Mouse (Mus musculus) CH12.LX (cell line): ENCODE measurements at regions not wholly inside any gene's neighbourhood (a gene's known extent, or its start where the extent isn't known, plus 50 kb on each side); places are given as distances from the start of the nearest gene placed in this dataset.

Experiments used
- E2F4 ChIP-seq: IDR thresholded peaks from 2 replicates; pipeline ENCODE4 v1.6.1; 2011; ENCODE audit warnings: low read depth, low read length, improper control_type of control experiment; ENCODE audit not compliant: insufficient replicate concordance
- EP300 ChIP-seq: IDR thresholded peaks from 2 replicates; pipeline ENCODE4 v1.6.1; 2011; ENCODE audit warnings: low read length, improper control_type of control experiment
- KAT2A ChIP-seq: IDR thresholded peaks from 2 replicates; pipeline ENCODE4 v1.6.1; 2012; ENCODE audit warnings: low read length, improper control_type of control experiment, inconsistent platforms; ENCODE audit not compliant: insufficient replicate concordance
- SMC3 ChIP-seq: IDR thresholded peaks from 2 replicates; pipeline ENCODE4 v1.6.1; 2011; ENCODE audit warnings: low read depth, low read length, improper control_type of control experiment
- ZMIZ1 ChIP-seq: IDR thresholded peaks from 2 replicates; pipeline ENCODE4 v1.6.1; 2012; ENCODE audit warnings: low read depth, mild to moderate bottlenecking, inconsistent platforms, low read length, improper control_type of control experiment

DNA sequence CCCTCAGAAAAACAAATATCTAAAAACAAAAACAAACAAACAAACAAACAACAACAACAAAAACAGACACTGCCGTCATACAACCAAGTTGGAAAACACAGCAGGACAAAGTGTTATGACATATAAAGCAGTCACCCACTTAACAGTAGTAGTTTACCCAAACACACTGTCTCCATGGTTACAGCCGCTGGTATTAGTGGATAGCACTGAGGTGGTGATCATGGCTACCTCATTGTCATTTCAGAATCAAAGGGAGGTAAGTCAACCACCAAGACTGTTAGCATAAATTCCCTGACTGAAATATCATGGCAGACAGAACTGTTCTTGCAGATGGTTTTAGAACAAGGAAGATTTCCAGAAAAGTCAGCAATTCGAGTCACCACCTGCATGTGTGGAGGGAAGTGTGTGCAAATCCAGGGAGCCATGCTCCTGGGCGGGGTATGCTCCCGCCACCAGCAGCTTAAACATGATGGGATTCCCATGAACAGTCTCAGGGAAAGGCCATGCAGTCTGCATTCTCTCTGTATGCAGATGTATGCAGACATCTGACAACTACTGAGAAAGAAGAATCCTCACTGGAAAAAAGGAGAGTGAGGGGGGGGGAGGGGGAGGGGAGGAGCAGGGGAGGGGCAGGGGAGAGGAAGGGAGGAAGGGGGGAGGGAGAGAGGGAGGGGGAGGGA is 124.1 kb upstream of the Commd3 start:
- no peak for TF ChIP-seq EP300
- no peak for TF ChIP-seq E2F4
- TF ChIP-seq ZMIZ1, result no peak
- TF ChIP-seq SMC3, result no peak
- TF ChIP-seq KAT2A, result no peak
